Mouse (Mus musculus): ENCODE measurements around the gene Mdk.

DNA sequence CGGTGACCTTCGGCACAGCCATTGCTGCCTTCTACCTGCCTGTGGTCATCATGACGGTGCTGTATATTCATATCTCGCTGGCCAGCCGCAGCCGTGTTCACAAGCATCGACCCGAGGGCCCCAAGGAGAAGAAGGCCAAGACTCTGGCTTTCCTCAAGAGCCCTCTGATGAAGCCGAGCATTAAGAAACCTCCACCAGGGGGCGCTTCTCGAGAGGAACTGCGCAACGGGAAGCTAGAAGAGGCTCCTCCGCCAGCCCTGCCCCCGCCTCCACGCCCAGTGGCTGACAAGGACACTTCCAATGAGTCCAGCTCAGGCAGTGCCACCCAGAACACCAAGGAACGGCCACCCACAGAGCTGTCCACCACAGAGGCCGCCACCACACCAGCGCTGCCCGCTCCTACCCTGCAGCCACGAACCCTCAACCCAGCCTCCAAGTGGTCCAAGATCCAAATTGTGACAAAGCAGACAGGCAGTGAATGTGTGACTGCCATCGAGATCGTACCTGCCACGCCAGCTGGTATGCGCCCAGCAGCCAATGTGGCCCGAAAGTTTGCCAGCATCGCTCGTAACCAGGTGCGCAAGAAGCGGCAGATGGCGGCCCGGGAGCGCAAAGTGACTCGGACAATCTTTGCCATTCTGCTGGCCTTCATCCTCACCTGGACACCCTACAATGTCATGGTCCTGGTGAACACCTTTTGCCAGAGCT, 4.1 kb downstream of the Mdk start:
- TF ChIP-seq CTCF (IDR thresholded peaks at IDR 0.05; ENCODE audit: extremely low read depth, insufficient read length, insufficient replicate concordance, low read depth, low read length) (peak; percentile 82), POLR2A (IDR thresholded peaks at IDR 0.05; ENCODE audit: low read depth, low read length) (no peak)

Measured in small intestine, adult 2 months (tissue).